Mouse (Mus musculus) E14TG2a.4 (cell line): Measurements from ENCODE around the gene Pcif1.

ENCODE experiments used
- H3K27me3 ChIP-seq: 2 replicates; pipeline ENCODE4 v1.6.1; 2014; ENCODE audit warnings: low read length, control low read depth; ENCODE audit not compliant: insufficient read depth
- H3K36me3 ChIP-seq: 2 replicates; pipeline ENCODE4 v1.6.1; 2014; ENCODE audit warnings: low read length, control low read depth; ENCODE audit not compliant: insufficient read depth
- H3K4me1 ChIP-seq: replicated peaks from 2 replicates; pipeline ENCODE4 v1.6.1; 2014; ENCODE audit warnings: low read depth, low read length, control low read depth
- H3K4me3 ChIP-seq: replicated peaks from 2 replicates; pipeline ENCODE4 v1.5.1; 2014; ENCODE audit warnings: mild to moderate bottlenecking, low read length
- H3K9me3 ChIP-seq: 2 replicates; pipeline ENCODE4 v1.6.1; 2014; ENCODE audit warnings: low read length, control low read depth
- CTCF ChIP-seq: conservative IDR thresholded peaks from 2 replicates; pipeline ENCODE4 v1.5.1; 2014; ENCODE audit warnings: low read length
- NANOG ChIP-seq: IDR thresholded peaks from 2 replicates; pipeline ENCODE4 v1.6.1; 2014; ENCODE audit warnings: borderline replicate concordance, low read length, mixed read lengths
- POU5F1 ChIP-seq: IDR thresholded peaks from 2 replicates; pipeline ENCODE4 v1.6.1; 2014; ENCODE audit warnings: low read length, borderline replicate concordance

Pcif1 gene

DNA sequence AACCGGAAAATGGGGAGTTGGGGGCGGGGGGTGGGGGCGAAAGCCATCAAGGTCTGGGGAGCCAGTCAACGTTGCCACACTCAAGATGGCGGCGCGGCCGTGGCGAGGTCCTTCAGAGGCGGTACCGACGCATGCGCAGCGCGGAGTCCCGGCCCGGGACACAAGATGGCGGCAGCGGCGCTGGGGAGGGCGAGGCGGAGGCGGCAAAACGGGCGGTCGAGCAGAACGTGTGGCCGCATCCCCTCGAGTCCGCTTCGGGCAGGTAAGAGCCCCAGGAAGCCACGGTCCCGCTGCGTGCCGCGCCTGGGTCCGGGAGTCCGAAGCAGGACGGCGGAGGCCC lies at the start of gene Pcif1:
Gene Pcif1, plus strand, starts transcription at position 77 of the 340 bp plus-strand sequence.
- TF ChIP-seq POU5F1 (no peak), CTCF (no peak), NANOG (no peak)
- H3K9me3 ChIP-seq: no peaks in the 10 kb centered on the region
- H3K27me3 ChIP-seq: no peaks in the 10 kb centered on the region
- H3K4me3 ChIP-seq: peak within 1 kb of the TSS; percentile 96
- H3K4me1 ChIP-seq: peaks cover 72% of the 10 kb centered on the region
- H3K36me3 ChIP-seq: peaks cover 27% of the 10 kb centered on the region

- no peaks in the 10 kb centered on the region for H3K9me3 ChIP-seq
- TF ChIP-seq NANOG (no peak), POU5F1 (no peak), CTCF (no peak)
These were observed 48.1 kb upstream of the Pcif1 start for GRCm38 (mm10) chr2:164831029-164831428.

GRCm38 (mm10) chr2:164832032-164832747 lies 46.9 kb upstream of the Pcif1 start:
- peaks cover 93% of the 10 kb centered on the region for H3K4me1 ChIP-seq
- TF ChIP-seq POU5F1 (no peak), CTCF (no peak), NANOG (no peak)
- no peaks in the 10 kb centered on the region for H3K27me3 ChIP-seq
- peaks cover 53% of the 10 kb centered on the region for H3K36me3 ChIP-seq
- H3K4me3 ChIP-seq: peak overlapping the region; percentile 91
- no peaks in the 10 kb centered on the region for H3K9me3 ChIP-seq

More at GRCm38 (mm10) chr2:164831029-164831428, 48.1 kb upstream of the Pcif1 start:
- H3K36me3 ChIP-seq: peaks cover 53% of the 10 kb centered on the region
- peaks cover 94% of the 10 kb centered on the region for H3K4me1 ChIP-seq
- no peak overlapping the region for H3K4me3 ChIP-seq
- H3K27me3 ChIP-seq: no peaks in the 10 kb centered on the region

- peak within 1 kb of the TSS; percentile 91 for H3K4me3 ChIP-seq
- no peaks in the 10 kb centered on the region for H3K9me3 ChIP-seq
- 0 out of 2 replicates have a peak, but pooled peaks have one; percentile 2 for TF ChIP-seq CTCF
- TF ChIP-seq POU5F1: no peak
- H3K4me1 ChIP-seq: peaks cover 91% of the 10 kb centered on the region
- peaks cover 52% of the 10 kb centered on the region for H3K36me3 ChIP-seq
- no peaks in the 10 kb centered on the region for H3K27me3 ChIP-seq
These were observed 46.3 kb upstream of the Pcif1 start, which contains the start of gene Ctsa for GRCm38 (mm10) chr2:164832748-164833301. Gene Ctsa, plus strand, starts transcription at chr2:164832873.

- TF ChIP-seq CTCF: no peak
- TF ChIP-seq NANOG: no peak
- no peak for TF ChIP-seq POU5F1
- no peaks in the 10 kb centered on the region for H3K9me3 ChIP-seq
- peaks cover 52% of the 10 kb centered on the region for H3K36me3 ChIP-seq
- peak within 1 kb of the TSS; percentile 91 for H3K4me3 ChIP-seq
- peaks cover 91% of the 10 kb centered on the region for H3K4me1 ChIP-seq
- H3K27me3 ChIP-seq: no peaks in the 10 kb centered on the region
These were observed 45.7 kb upstream of the Pcif1 start, which contains the start of gene Neurl2 for GRCm38 (mm10) chr2:164833314-164833959. Gene Neurl2, minus strand, starts transcription at chr2:164833456.

- Histone ChIP-seq H3K4me1 (peaks cover 91% of the 10 kb centered on the region), H3K36me3 (peaks cover 57% of the 10 kb centered on the region), H3K27me3 (no peaks in the 10 kb centered on the region), H3K4me3 (peak overlapping the region; percentile 91), H3K9me3 (no peaks in the 10 kb centered on the region)
- TF ChIP-seq NANOG (no peak), POU5F1 (no peak), CTCF (no peak)
These were observed 44.6 kb upstream of the Pcif1 start for GRCm38 (mm10) chr2:164834531-164834930.

DNA sequence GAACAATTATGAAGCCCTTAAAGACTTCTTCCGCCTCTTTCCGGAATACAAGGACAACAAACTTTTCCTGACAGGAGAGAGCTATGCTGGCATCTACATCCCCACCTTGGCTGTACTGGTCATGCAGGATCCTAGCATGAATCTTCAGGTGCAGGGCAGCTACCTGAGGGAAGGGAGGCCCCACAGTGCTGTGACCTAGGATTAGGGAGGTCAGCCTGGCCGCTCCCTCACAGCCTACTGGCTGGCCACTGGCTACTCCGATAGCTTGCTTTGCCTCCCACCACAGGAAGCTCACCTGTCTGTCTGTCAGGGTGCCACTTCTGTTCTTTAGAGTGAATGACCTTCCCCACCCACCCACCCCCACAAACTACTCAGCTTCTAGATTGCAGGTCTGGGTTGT lies 43.9 kb upstream of the Pcif1 start:
- TF ChIP-seq NANOG (no peak), CTCF (no peak), POU5F1 (no peak)
- Histone ChIP-seq H3K4me3 (peak overlapping the region; percentile 91), H3K4me1 (peaks cover 91% of the 10 kb centered on the region), H3K9me3 (no peaks in the 10 kb centered on the region), H3K27me3 (no peaks in the 10 kb centered on the region), H3K36me3 (peaks cover 60% of the 10 kb centered on the region)

- Histone ChIP-seq H3K27me3 (no peaks in the 10 kb centered on the region), H3K36me3 (peaks cover 96% of the 10 kb centered on the region), H3K4me3 (no peak overlapping the region), H3K9me3 (no peaks in the 10 kb centered on the region), H3K4me1 (peaks cover 36% of the 10 kb centered on the region)
- TF ChIP-seq CTCF (peak; percentile 90), NANOG (no peak), POU5F1 (no peak)
These were observed 33.3 kb upstream of the Pcif1 start for GRCm38 (mm10) chr2:164845782-164846181.
